Mouse (Mus musculus) midbrain, embryonic 12.5 days (tissue): ENCODE data around the gene Arl4d. TPM values are rescaled to one million over a fixed set of nuclear protein-coding genes. Genes with fewer than 3 reads are reported as not detected.

Source experiments
- ATAC-seq: fragments of 200-750 bp; cut with Nextera tagmentation; 2 replicates; pipeline ENCODE4 v1.8.0; 2017; ENCODE audit warnings: low read depth, moderate TSS enrichment, moderate library complexity; ENCODE audit not compliant: low FRiP score
- H3K27ac ChIP-seq: fragments of 300-500 bp; sonication (generic); replicated peaks from 2 replicates; pipeline ENCODE4 v1.5.1; 2016; ENCODE audit warnings: mild to moderate bottlenecking
- H3K27me3 ChIP-seq: fragments of 300-500 bp; sonication (generic); 2 replicates; pipeline ENCODE4 v1.6.1; 2016; ENCODE audit warnings: mild to moderate bottlenecking
- H3K36me3 ChIP-seq: fragments of 300-500 bp; sonication (generic); 2 replicates; pipeline ENCODE4 v1.6.1; 2016
- H3K4me1 ChIP-seq: fragments of 300-500 bp; sonication (generic); 2 replicates; pipeline ENCODE4 v1.6.1; 2016
- H3K4me2 ChIP-seq: fragments of 300-500 bp; sonication (generic); replicated peaks from 2 replicates; pipeline ENCODE4 v1.6.1; 2016; ENCODE audit warnings: mild to moderate bottlenecking, moderate library complexity
- H3K4me3 ChIP-seq: fragments of 300-500 bp; sonication (generic); 2 replicates; pipeline ENCODE4 v1.5.1; 2016; ENCODE audit warnings: mild to moderate bottlenecking
- H3K9ac ChIP-seq: fragments of 300-500 bp; sonication (generic); replicated peaks from 2 replicates; pipeline ENCODE4 v1.6.1; 2016; ENCODE audit warnings: mild to moderate bottlenecking, moderate library complexity
- H3K9me3 ChIP-seq: fragments of 300-500 bp; sonication (generic); 2 replicates; pipeline ENCODE4 v1.6.1; 2016; ENCODE audit warnings: mild to moderate bottlenecking
- WGBS: fragments of 180-500 bp; shearing (Covaris S2); methylation state at CpG from one replicate; pipeline ENCODE4 v1.1.7; 2016; 5-methylcytosine and 5-hydroxymethylcytosine counted together
- polyA plus RNA-seq: library from polyadenylated mRNA; unstranded; fragments of >200 nt; fragmentation: Nextera tagmentation; extraction: Ambion mirVana; gene quantifications from 2 replicates; pipeline ENCODE4 v1.2.1, GENCODE M21; 2016

Arl4d gene
- polyA plus RNA-seq, 1 experiment from 2014 or later = 8.4 TPM

DNA sequence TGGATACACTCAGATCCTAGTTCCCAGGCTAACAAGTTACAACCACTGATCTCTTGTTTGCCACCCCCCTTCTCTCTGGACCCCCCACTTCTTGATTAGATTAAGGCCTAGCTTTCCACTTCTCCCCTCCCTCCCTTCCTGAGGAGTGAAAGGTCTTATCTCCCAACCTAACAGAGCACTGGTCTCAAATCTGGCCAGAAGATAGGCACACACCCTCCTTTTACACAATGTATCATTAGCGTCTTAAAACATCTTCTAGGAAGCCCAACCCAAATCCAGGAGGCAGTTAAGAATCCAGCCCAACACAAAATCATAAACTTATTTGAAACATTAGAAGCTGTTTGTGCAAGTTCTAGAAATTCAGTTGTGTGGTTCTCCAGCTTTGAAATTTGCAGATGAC lies 5.0 kb downstream of the Arl4d start:
- ATAC-seq = no peak
- peaks cover 30% of the 10 kb centered on the region; the same call in 1 of the 2 replicates for H3K4me1 ChIP-seq
- H3K9me3 ChIP-seq = no peaks in the 10 kb centered on the region
- H3K27me3 ChIP-seq = peaks cover 14% of the 10 kb centered on the region
- H3K36me3 ChIP-seq = no peaks in the 10 kb centered on the region
- no peak overlapping the region for H3K9ac ChIP-seq
- H3K4me2 ChIP-seq = no peak overlapping the region
- no peak overlapping the region for H3K27ac ChIP-seq
- WGBS = 80% methylated on average over 1 of the region's 1 CpGs
- H3K4me3 ChIP-seq = no peak overlapping the region

- H3K27ac ChIP-seq = no peak overlapping the region
- peaks cover 25% of the 10 kb centered on the region; the same call in 1 of the 2 replicates for H3K4me1 ChIP-seq
- no peaks in the 10 kb centered on the region for H3K36me3 ChIP-seq
- ATAC-seq = no peak
- H3K4me2 ChIP-seq = no peak overlapping the region
- H3K9ac ChIP-seq = no peak overlapping the region
- 87% methylated on average over 4 of the region's 4 CpGs for WGBS
- H3K4me3 ChIP-seq = no peak overlapping the region
- H3K27me3 ChIP-seq = peaks cover 12% of the 10 kb centered on the region
- H3K9me3 ChIP-seq = no peaks in the 10 kb centered on the region
Measured at GRCm38 (mm10) chr11:101671255-101671654, 5.9 kb downstream of the Arl4d start.

GRCm38 (mm10) chr11:101673010-101673642 lies 7.8 kb downstream of the Arl4d start:
- no peak for ATAC-seq
- 43% methylated on average over 16 of the region's 16 CpGs for WGBS
- Histone ChIP-seq H3K27me3 (no peaks in the 10 kb centered on the region), H3K4me1 (peaks cover 16% of the 10 kb centered on the region; the same call in 1 of the 2 replicates), H3K9ac (no peak overlapping the region), H3K9me3 (no peaks in the 10 kb centered on the region), H3K27ac (no peak overlapping the region), H3K4me2 (no peak overlapping the region), H3K4me3 (no peak overlapping the region), H3K36me3 (no peaks in the 10 kb centered on the region)

- Histone ChIP-seq H3K27me3 (no peaks in the 10 kb centered on the region), H3K9me3 (no peaks in the 10 kb centered on the region), H3K9ac (no peak overlapping the region), H3K36me3 (no peaks in the 10 kb centered on the region), H3K4me2 (no peak overlapping the region), H3K4me3 (no peak overlapping the region), H3K4me1 (peaks cover 8% of the 10 kb centered on the region; the same call in 1 of the 2 replicates), H3K27ac (no peak overlapping the region)
- WGBS = 92% methylated on average over 5 of the region's 5 CpGs
- ATAC-seq = no peak
Measured at GRCm38 (mm10) chr11:101674106-101674505, 8.8 kb downstream of the Arl4d start.

DNA sequence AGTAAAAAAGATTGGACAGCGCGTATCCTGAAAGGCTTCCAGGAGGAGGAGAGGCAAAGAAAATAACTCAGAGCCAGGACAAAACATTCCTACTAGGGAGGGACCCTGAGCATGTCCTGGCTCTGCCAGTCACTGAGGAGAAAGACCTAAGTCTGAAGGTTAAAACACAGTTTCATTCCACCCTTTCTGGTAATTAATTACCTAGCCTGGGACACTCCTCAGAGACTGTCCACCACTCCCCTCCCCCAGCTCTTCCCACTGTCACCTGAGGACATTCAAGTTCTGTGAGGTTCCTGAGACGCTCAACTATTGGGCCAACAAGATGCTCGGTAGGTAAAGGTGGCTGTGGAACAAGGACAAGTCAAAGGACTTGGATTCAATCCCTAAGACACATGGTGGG lies 10.0 kb downstream of the Arl4d start:
- H3K4me2 ChIP-seq = no peak overlapping the region
- H3K9me3 ChIP-seq = no peaks in the 10 kb centered on the region
- H3K4me3 ChIP-seq = no peak overlapping the region

GRCm38 (mm10) chr11:101677655-101678054 lies 12.3 kb downstream of the Arl4d start:
- H3K9ac ChIP-seq = no peak overlapping the region
- peaks cover 14% of the 10 kb centered on the region; the same call in 1 of the 2 replicates for H3K4me1 ChIP-seq
- no peaks in the 10 kb centered on the region for H3K9me3 ChIP-seq
- 87% methylated on average over 12 of the region's 12 CpGs for WGBS
- no peak for ATAC-seq
- H3K4me3 ChIP-seq = no peak overlapping the region
- H3K27ac ChIP-seq = no peak overlapping the region
- H3K27me3 ChIP-seq = no peaks in the 10 kb centered on the region
- H3K36me3 ChIP-seq = no peaks in the 10 kb centered on the region
- no peak overlapping the region for H3K4me2 ChIP-seq

More for the DNA sequence above, 10.0 kb downstream of the Arl4d start:
- 94% methylated on average over 4 of the region's 4 CpGs for WGBS
- no peak overlapping the region for H3K9ac ChIP-seq
- H3K27me3 ChIP-seq = no peaks in the 10 kb centered on the region
- peaks cover 6% of the 10 kb centered on the region; the same call in 1 of the 2 replicates for H3K4me1 ChIP-seq
- no peaks in the 10 kb centered on the region for H3K36me3 ChIP-seq
- H3K27ac ChIP-seq = no peak overlapping the region
- ATAC-seq = no peak

DNA sequence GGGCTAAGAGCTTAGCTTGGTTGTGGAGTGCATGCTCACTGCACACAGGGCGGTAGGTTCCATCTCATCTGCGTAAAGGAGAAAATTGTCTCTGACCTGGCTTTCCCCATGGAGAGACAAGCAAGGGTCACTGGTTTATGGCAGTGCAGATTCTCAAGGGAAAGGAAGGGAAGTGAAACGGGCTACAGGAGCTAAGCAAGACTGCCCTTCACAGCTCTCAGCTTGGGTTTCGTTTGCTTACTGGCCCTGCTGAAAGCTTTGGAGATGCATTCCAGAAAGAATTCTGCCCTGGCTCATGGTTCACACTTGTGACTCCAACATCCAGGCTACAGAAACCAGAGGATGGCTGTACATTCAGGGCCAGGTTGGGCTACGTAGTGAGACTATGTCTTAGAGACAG lies 13.4 kb downstream of the Arl4d start:
- Histone ChIP-seq H3K27ac (no peak overlapping the region), H3K9me3 (no peaks in the 10 kb centered on the region), H3K4me2 (no peak overlapping the region), H3K36me3 (no peaks in the 10 kb centered on the region), H3K27me3 (no peaks in the 10 kb centered on the region), H3K4me3 (no peak overlapping the region), H3K4me1 (peaks cover 9% of the 10 kb centered on the region; the same call in 1 of the 2 replicates), H3K9ac (no peak overlapping the region)
- 70% methylated on average over 5 of the region's 5 CpGs for WGBS
- no peak for ATAC-seq

GRCm38 (mm10) chr11:101679907-101680306 lies 14.6 kb downstream of the Arl4d start:
- H3K9ac ChIP-seq = peak overlapping the region; percentile 24; the same call in 1 of the 2 replicates
- WGBS = 58% methylated on average over 6 of the region's 7 CpGs
- no peak for ATAC-seq
- no peak overlapping the region for H3K4me2 ChIP-seq
- H3K4me3 ChIP-seq = no peak overlapping the region
- peak overlapping the region; percentile 25; the same call in 1 of the 2 replicates for H3K27ac ChIP-seq
- H3K27me3 ChIP-seq = no peaks in the 10 kb centered on the region
- no peaks in the 10 kb centered on the region for H3K36me3 ChIP-seq
- H3K9me3 ChIP-seq = no peaks in the 10 kb centered on the region
- H3K4me1 ChIP-seq = peaks cover 9% of the 10 kb centered on the region; the same call in 1 of the 2 replicates

GRCm38 (mm10) chr11:101680634-101681325 lies 15.4 kb downstream of the Arl4d start:
- peaks cover 9% of the 10 kb centered on the region; the same call in 1 of the 2 replicates for H3K4me1 ChIP-seq
- no peak for ATAC-seq
- no peaks in the 10 kb centered on the region for H3K36me3 ChIP-seq
- no peak overlapping the region for H3K9ac ChIP-seq
- H3K9me3 ChIP-seq = no peaks in the 10 kb centered on the region
- H3K27ac ChIP-seq = 0 out of 2 replicates have a peak overlapping the region, but pooled peaks have one; percentile 25
- H3K4me3 ChIP-seq = no peak overlapping the region
- no peaks in the 10 kb centered on the region for H3K27me3 ChIP-seq
- H3K4me2 ChIP-seq = no peak overlapping the region
- 47% methylated on average over 3 of the region's 3 CpGs for WGBS

- Histone ChIP-seq H3K4me2 (no peak overlapping the region), H3K27me3 (no peaks in the 10 kb centered on the region), H3K9ac (no peak overlapping the region), H3K27ac (no peak overlapping the region), H3K4me1 (peaks cover 9% of the 10 kb centered on the region; the same call in 1 of the 2 replicates), H3K4me3 (no peak overlapping the region), H3K9me3 (no peaks in the 10 kb centered on the region), H3K36me3 (no peaks in the 10 kb centered on the region)
- WGBS = 80% methylated on average over 1 of the region's 1 CpGs
- ATAC-seq = no peak
Measured at GRCm38 (mm10) chr11:101681968-101682367, 16.6 kb downstream of the Arl4d start.

- 79% methylated on average over 7 of the region's 7 CpGs for WGBS
- Histone ChIP-seq H3K4me1 (peaks cover 13% of the 10 kb centered on the region; the same call in 1 of the 2 replicates), H3K4me2 (no peak overlapping the region), H3K9me3 (no peaks in the 10 kb centered on the region), H3K9ac (no peak overlapping the region), H3K27ac (no peak overlapping the region), H3K4me3 (no peak overlapping the region), H3K36me3 (no peaks in the 10 kb centered on the region), H3K27me3 (0 out of 2 replicates have a peak, but pooled peaks cover 4% of the 10 kb centered on the region)
- no peak for ATAC-seq
Measured at GRCm38 (mm10) chr11:101682410-101682960, 17.1 kb downstream of the Arl4d start.
